Mouse (Mus musculus) ovary, postnatal 10 days (tissue): ENCODE data around the gene Fbxl2.
"Not testable (repeated sequence)": the region's sequence is repeated elsewhere in the genome, so short reads cannot be mapped to it uniquely, and the experiment has no call there.

Experiments
- DNase-seq: peaks from one replicate; pipeline ENCODE4 v3.0.0; 2022; ENCODE audit warnings: low spot score

Fbxl2 gene

GRCm38 (mm10) chr9:114046028-114046427 lies at the start of gene Fbxl2:
TSS of gene Fbxl2 (minus strand) at chr9:114046191.
- no peak for DNase-seq

GRCm38 (mm10) chr9:114094854-114095253 lies 48.9 kb upstream of the Fbxl2 start:
- no peak for DNase-seq

GRCm38 (mm10) chr9:114092188-114092587 lies 46.2 kb upstream of the Fbxl2 start:
- not testable (repeated sequence) for DNase-seq

- DNase-seq = not testable (repeated sequence)
Observed at GRCm38 (mm10) chr9:114088885-114089284, 42.9 kb upstream of the Fbxl2 start.

GRCm38 (mm10) chr9:114087106-114087815 lies 41.3 kb upstream of the Fbxl2 start:
- no peak for DNase-seq

GRCm38 (mm10) chr9:114086422-114086821 lies 40.4 kb upstream of the Fbxl2 start:
- no peak for DNase-seq

GRCm38 (mm10) chr9:114073681-114074080 lies 27.7 kb upstream of the Fbxl2 start:
- DNase-seq = no peak

- no peak for DNase-seq
Observed at GRCm38 (mm10) chr9:114069372-114069771, 23.4 kb upstream of the Fbxl2 start.

- no peak for DNase-seq
Observed at GRCm38 (mm10) chr9:114068494-114069053, 22.6 kb upstream of the Fbxl2 start.

- DNase-seq = no peak
Observed at GRCm38 (mm10) chr9:114057090-114057796, 11.3 kb upstream of the Fbxl2 start, which contains the start of gene Susd5. TSS of gene Susd5 (plus strand) at chr9:114057140.

- no peak for DNase-seq
Observed at GRCm38 (mm10) chr9:114052866-114053265, 6.9 kb upstream of the Fbxl2 start.

- no peak for DNase-seq
Observed at GRCm38 (mm10) chr9:114052031-114052430, 6.0 kb upstream of the Fbxl2 start.

GRCm38 (mm10) chr9:114050778-114051177 lies 4.8 kb upstream of the Fbxl2 start:
- DNase-seq = no peak

GRCm38 (mm10) chr9:114050106-114050505 lies 4.1 kb upstream of the Fbxl2 start:
- no peak for DNase-seq

- no peak for DNase-seq
Observed at GRCm38 (mm10) chr9:114046676-114047075, 685 bp upstream of the Fbxl2 start.

- DNase-seq = no peak
Observed at GRCm38 (mm10) chr9:114044446-114044845, 1.5 kb downstream of the Fbxl2 start.

- no peak for DNase-seq
Observed at GRCm38 (mm10) chr9:114042490-114042889, 3.5 kb downstream of the Fbxl2 start.

- DNase-seq = no peak
Observed at GRCm38 (mm10) chr9:114040945-114041344, 5.0 kb downstream of the Fbxl2 start.

- DNase-seq = peak; percentile 4
Observed at GRCm38 (mm10) chr9:114026261-114026934, 19.6 kb downstream of the Fbxl2 start.

GRCm38 (mm10) chr9:114025846-114026245 lies 20.1 kb downstream of the Fbxl2 start:
- no peak for DNase-seq

- DNase-seq = no peak
Observed at GRCm38 (mm10) chr9:114025182-114025581, 20.8 kb downstream of the Fbxl2 start.

GRCm38 (mm10) chr9:114022141-114022540 lies 23.9 kb downstream of the Fbxl2 start:
- no peak for DNase-seq
